Mouse (Mus musculus) spleen, postnatal 4 days (tissue): ENCODE data around the gene Rpl41.
"Not testable (repeated sequence)": the region's sequence is repeated elsewhere in the genome, so short reads cannot be mapped to it uniquely, and the experiment has no call there.

Experiments used
- DNase-seq, 2 experiments: peaks; one replicate each; pipeline ENCODE4 v3.0.0; 2022; ENCODE audit warnings: low spot score in 2 of 2

Gene Rpl41

DNA sequence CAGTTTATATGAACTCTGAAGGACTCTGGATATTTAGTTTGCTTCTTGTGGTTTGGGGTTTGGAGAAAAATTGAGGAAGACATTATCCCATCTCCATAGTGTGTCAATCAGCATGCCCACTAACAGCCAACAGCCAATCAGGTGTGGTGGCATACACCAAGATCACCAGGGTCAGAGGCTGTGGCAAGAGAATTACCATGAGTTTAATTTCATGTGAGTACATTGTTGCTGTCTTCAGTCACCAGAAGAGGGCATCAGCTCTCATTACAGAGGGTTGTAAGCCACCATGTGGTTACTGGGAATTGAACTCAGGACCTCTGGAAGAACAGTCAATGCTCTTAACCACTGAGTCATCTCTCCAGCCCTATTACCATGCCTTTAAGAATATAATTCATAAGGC, 7.2 kb upstream of the Rpl41 start:
- no peak for DNase-seq

DNA sequence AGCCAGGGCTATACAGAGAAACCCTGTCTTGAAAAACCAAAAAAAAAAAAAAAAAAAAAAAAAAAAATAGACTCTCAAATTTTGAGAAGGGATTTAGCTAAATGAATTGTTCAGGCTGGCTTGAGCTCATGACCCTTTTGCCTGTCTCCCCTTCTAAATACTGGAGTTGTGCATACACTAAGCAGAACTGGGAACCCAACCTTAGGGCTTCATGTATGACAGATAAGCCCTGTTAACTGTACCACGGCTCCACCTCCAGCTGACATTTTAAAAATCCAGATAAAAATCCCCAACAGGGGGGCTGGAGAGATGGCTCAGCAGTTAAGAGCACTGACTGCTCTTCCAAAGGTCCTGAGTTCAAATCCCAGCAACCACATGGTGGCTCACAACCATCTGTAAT, 6.5 kb upstream of the Rpl41 start:
- DNase-seq, result not testable (repeated sequence)

DNA sequence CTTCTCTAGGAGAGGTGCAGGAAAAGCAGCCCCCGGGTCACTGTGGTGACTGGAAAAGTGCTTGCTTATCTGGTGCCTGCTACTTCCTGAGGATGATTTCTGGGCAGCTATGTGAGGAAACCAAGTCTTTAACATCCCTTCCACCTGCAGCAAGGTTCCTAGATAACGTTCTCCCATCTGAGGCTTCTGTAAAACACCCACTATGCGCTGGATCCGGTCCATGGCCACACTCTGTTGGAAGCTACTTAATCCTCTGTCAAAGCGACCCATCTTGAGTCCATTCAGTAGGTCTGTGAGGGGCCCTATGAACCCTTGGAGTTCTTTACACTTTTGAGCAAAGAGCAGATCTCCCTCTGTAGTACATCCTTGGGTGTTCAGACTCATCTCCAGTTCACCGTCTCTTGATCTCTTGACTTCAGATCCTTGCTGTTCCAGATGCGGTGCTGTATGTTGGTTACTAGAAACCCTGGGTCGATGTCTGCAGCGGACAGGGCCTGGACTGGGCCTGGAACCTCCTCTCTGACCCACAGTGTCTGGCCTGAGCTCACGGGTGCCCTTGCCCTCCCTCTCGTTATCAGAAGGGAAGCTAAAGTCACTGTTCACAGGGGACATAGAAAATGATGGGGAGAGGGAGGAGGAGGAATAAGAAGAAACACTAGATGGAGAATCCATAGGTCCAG, 1.2 kb upstream of the Rpl41 start:
- DNase-seq, result not testable (repeated sequence)

DNA sequence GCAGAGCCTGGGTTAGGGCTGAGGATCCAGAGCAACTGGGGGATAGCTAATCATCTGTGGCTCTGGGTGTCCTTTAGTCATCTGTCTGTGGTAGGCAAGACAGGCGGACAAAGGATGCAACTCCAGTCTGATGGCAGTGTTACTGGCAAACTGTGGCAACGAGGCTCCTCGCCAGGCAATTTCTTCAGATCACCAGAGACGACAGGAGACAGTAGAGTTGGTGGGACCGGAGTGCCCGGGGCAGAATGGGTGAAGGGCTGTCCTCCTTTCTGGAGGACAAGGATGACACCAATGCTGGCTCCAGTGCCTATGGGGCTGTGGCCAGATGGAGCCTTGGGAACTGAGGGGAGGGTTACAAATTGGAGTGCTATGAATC, 565 bp upstream of the Rpl41 start:
- not testable (repeated sequence) for DNase-seq

DNA sequence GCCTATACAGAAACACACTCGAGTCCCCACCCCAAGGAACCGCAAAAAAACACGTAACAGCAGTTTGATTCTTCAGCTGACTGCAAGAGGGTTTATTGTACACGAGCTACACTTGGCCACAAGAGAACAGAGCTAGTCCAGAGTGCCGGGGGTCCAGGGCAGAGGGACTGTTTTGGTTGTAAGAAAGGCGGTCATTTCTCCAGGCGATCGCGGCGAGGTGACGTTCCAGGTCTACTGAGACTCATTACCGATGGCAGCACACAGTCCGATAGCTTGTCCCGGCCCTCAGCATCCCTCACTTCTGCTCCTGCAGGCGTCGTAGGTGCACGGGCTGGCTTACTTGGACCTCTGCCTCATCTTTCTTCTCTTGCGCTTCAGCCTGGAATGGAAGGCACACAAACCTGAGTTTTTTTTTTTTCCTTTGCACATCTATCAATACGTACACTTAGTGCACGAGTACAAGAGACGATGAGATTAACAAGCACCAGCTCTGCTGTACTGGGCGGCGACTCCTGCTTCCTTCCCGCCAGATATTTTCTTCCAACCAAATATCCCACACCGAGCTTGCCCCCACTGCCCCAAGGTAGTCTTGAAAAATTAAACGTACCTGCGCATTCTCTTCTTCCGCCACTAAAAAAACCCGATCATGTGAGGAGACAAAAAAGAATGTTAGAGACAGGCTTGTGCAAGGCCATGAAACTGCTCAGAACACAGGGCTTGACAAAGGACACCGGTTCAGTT, 884 bp downstream of the Rpl41 start:
- peak; percentile 33 to 66 for DNase-seq

DNA sequence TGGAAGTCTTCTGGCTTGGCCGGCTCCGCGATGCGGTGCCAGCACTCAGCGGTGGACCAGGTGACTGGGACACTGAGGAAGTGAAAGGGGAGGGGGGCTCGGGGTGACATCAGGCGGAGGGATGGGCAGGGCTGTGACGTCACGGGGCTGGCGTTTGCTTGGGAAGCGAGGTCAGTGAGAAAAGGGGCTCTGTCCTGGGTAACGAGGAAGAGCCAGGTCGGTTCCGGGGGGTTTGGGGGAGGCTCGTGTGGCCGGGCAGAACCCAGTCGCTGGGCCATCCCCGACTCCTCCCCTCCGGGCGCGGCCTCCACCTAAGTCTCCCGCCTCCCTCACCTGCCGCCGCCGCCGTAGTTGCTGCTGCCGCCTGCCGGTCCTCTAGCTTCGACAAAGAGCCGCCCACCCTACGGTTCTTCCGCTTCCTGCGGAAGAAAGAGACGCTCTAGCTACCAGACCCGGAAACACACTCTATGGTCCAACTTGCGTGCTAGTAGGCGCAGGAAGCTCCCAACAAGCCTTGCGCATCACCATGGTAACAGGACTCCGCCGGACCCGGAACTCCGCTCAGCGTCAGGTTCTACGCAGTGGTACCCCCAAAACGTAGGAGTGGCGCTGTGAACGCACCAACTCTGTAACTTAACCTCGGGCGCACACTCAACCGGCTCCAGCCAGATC, 1.6 kb downstream of the Rpl41 start, which contains the start of gene Zc3h10:
Gene Zc3h10, minus strand, starts transcription at position 414 of the 672 bp plus-strand sequence.
- DNase-seq, result peak; percentile 92 to 95

DNA sequence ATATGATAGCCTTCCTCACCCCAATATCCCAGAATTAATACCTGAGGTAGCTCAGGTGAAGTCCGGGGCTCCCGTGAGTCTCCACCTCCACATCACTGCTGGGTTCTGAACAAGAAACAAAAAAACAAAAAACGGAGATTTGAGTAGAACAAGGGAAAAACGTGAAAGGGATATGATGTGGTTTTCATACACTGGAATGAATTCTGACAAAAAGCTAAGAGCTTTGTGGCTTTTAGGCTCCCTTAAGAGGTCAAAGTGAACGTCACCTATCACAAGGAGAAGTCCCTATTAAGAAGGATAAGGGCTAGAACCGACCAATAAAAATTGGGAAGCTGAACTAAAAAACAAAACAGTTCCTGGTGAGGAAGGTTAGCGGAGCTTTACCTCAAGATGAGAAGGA, 2.3 kb downstream of the Rpl41 start:
- no peak for DNase-seq

DNA sequence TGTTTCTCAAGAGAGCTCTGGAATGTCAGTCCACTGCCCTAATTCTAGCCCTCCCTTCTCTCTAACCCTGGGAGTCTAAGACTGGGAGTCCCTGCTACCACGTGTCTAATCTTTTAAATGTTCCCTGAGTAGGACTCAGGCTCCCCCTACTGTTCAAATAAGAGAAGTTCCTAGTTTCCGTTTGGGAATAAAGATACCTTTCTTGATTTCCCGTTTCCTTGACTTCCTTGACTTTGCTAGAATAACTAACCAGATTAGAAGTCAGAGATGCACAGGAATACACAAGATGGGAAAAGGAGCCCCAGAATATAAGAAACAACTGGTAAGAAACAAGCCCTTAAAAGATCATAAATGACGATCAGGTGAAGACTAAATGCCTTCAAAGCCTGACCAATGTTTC, 2.7 kb downstream of the Rpl41 start:
- DNase-seq, result no peak

DNA sequence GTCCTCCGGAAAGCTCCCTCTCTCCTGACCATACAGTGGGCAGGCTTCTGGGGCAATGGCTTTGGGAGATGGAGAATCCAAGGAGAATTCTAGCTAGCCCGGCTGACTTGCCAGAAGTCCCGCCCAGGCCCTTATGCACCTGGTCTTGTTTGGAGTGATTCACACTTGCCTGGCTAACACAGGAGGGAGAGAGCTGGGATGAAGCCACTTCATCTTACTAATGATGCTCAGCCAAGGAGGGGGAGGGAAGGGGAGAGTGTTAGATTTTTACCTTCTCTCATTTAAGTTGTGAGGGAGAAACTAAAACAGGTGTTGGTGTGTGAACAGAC, 3.6 kb downstream of the Rpl41 start:
- no peak for DNase-seq

DNA sequence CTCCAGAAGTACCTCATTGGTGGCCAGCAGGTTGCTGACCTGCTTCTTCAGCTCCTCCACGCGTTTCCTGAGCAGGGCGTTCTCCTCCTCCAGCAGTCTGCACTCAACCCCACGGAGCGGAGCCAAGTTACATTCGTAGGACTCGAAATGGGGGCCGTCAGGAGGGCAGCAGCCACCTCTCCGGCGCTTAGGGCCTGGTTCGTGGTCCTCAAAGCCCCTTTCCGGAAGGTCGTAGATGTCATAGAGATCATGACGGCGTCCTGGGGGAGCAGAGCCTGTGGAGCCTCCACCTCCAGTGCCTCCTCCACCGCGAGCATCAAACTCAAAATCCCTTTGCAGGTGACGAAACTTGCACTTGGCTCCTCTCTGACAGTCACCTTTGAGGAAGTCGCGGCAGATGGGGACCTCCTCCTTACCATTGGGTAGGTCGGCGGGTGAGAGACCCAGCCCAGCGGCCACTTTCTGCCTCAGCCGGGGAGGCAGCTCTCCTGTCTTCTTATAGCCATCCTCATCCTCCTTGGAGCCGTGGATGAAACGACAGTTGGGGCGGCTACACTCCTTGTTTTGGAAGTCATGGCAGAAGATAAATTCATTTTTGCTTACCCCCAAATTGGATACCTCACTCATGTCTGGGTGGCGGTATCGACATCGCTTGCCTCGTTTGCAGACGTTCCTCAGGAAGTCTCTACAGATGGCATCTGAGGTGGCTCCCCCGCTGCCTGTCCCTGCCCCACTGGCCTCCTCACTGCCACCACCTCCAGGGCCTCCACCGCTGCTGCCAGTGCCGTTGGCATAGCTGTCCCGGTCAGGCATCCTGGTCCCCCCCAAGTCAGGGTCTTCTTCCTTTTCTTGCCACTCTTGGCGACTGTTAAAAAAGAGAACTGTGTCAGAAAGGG, 4.2 kb downstream of the Rpl41 start:
- DNase-seq, result no peak

DNA sequence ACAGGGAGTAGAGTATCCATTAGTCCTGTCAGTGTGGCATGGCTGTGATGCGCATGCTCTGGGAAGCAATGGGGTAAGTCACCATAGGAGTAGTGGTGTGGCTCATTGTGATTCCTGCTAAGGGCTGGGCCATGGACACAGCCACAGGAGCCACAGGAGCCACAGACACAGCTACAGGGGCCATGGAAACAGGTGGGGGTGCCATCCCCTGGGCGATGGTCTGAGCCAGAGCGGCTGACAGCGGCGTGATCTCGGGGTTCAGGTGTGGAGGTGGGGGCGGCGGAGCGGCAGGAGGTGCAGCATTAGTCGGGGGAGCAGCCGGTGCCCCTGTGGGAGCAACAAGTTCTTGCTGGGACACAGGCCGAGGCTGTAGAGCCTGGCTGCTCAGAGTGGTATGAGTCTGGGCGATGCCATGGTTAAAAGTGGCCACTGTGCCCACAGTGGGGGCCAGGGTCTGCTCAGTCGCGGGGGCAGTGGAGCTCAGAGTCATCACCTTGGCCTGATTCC, 4.9 kb downstream of the Rpl41 start:
- DNase-seq, result no peak

DNA sequence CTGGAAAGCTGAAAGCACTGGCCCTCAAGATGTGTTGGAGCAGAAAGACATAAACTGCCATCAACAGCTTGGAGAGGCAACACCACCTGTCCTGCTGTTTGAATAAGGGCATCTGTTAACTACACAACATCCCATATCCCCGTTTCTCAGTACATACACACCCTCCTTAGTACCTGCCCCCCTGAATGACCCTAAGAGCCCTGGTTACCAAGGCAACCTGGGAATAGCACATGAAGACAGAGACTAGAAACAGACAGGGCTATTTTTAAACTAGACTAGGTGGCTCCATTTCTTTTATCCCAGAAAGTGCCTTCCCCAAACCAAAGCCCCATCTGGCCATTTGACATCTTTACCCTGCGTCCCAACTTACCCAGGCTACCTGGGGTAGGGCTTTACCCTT, 6.0 kb downstream of the Rpl41 start:
- no peak for DNase-seq

DNA sequence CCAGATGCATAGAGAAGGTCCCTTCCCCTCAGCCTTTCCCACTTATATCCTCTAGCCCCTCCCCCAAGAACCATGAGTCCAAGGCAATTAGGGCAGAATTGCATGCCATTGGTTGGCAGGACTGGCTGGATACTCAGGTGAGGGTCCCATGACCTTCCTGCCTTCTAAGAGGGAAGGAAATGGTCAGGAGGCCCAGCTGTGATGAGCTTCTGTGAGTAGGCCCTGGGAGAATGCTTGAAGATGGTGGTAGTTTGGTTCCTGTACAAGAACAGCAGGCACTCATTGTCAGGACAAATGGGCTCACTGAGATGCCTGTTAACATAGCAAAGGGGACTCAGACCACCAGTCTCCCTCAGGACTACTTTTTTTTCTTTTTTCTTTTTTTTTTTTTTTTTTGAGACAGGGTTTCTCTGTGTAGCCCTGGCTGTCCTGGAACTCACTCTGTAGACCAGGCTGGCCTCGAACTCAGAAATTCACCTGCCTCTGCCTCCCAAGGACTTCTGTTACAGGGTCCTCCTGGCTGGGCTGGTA, 10.7 kb downstream of the Rpl41 start:
- no peak for DNase-seq

DNA sequence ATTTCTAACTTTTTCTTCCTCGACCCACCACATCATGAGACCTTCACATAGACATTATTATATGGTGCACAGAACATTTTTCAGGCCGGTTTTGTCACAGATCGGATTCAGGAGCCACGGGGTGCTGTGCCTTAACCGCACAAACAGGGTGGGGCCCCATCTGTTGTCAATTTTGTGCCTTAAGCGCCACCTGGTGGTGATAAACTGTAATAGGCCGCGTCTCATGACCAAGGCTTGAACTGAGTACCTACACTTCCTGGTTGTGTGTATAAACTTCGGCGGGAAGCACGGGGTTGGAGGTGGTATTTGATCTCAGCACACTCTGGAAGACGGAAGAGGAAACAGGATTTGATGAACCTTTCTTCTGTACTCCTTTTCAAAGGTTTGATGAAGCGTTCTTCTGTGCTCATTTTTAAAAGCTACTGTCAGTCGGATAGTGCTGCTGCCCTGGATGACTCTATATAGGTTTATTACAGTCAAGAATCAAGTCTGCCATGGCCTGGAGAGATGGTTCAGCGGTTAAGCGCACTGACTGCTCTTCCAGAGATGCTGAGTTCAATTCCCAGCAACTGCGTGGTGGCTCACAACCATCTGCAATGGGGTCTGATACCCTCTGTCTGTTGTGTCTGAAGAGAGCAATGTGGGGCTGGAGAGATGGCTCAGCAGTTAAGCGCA, 12.7 kb downstream of the Rpl41 start:
- DNase-seq, result peak; percentile 92 to 94

DNA sequence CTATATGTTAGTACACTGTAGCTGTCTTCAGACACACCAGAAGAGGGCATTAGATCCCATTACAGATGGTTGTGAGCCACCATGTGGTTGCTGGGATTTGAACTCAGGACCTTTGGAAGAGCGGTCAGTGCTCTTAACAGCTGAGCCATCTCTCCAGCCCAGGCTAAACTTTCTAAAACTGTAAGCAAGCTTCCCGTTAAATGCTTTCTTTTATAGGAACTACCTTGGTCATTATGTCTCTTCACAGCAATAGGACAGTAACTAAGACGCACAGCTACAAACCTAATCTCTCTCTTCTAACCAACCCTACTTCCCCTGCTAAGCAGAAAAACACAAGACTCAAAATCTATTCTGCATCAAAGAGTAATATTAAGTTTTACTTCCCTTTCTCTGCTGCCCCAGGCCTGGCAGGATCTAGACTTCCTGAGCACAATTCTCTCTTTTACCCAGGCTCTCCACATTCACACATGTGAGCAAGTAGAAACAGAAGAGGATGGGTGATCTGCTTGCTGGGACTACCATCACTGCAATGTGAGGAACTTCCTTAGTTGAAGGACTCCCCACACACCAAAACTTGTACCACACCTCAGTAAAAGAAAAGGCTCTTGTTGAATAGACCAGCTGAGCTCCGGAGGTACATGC, 13.4 kb downstream of the Rpl41 start:
- DNase-seq, result no peak

DNA sequence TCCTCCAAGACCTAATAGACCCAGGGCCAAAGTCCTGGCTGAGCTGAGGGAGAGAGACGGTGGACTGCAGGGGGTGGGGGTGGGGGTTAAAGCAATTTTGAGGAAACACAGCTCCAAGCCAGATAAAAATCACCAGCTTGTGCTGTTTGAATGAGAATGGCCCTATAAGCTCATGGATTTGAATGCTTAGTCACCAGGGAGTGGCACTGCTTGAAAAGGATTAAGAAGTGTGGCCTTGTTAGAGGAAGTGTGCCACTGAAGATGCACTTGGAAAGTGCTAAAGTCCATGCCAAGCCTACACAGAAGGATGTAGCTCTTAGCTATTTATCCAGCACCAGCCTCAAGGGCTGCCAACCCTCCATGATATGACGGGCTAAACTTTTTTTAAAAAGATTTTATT, 13.9 kb downstream of the Rpl41 start:
- no peak for DNase-seq

DNA sequence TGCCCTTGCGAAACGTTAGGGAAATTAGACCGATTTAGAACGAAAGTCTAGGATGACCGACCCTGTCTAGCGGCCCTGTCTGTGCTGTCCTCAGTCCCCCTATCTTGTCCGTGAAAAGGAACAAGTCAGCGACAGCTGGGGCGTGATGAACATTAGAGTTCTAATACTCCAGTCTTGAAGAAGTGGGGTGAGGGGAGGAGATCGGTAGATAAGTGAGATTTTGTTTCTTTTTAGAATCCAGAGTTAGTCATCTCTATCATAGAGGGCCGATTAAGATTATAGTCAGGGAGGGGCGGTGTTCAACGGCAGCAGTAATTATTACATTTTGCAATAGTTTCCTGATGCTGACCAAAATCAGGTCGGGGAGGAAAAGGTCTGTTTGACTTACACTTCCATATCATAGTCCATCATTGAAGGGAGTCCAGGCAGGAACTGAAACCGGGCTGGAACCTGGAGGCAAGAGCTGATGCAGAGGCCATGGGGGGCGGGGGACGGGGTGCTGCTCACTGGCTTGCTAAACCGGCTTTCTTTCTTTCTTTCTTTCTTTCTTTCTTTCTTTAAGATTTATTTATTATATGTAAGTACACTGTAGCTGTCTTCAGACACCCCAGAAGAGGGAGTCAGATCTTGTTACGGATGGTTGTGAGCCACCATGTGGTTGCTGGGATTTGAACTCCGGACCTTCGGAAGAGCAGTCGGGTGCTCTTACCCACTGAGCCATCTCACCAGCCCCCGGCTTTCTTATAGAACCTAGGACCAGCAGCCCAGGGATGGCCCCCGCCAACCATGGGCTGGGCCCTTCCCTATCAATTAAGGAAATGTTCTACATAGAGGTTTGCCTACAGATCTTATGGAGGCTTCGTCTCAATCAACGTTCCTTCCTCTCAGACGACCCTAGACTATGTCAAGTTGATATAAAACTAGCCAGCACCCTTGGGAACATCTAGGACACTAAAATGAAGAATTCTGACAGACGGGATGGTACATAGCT, 22.4 kb downstream of the Rpl41 start:
- no peak for DNase-seq

DNA sequence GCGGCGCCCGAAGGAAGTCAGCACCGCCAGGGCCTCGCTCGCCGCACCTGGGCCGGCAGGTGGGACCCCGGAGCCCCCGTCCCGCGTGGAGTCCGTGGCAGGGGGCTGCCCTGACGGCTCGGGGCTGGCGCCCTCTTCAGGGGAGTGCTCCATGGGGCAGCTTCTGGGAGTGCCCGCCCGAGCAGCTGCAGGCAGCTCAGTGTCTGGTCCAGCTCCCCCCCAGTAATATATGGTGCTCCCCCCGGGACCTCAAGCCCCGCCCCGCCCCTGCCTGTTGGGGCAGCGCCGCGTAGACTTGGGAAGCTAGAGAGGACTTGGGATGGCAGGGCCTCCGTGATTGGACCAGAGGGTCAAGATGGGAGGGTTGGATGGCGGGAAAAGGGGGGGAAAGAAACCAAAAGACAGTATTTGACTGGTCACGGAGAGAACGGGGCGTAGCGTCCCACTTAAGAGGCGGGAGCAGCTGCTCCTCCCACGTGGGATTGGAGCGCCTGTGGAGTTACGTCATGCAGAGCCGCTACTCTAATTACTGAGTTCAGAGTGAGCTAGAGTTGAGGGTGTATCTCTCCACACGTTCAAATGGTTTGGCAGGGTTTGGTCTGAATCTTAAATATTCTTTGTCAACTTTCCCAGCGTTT, 23.3 kb downstream of the Rpl41 start, which contains the start of gene Esyt1:
Gene Esyt1, minus strand, starts transcription at position 201 of the 638 bp plus-strand sequence.
- peak; percentile 90 to 93 for DNase-seq
